Mouse (Mus musculus): ENCODE results near the gene Lhfpl3.

The Lhfpl3 gene

GRCm38 (mm10) chr5:23249896-23250875 lies 504.3 kb downstream of the Lhfpl3 start:
- Histone ChIP-seq H3K27me3 (ENCODE audit: control insufficient read depth, insufficient read depth, low read length, poor library complexity, severe bottlenecking) (no peaks in the 10 kb centered on the region), H3K36me3 (ENCODE audit: control insufficient read depth, insufficient read depth, low read length, poor library complexity, severe bottlenecking) (no peaks in the 10 kb centered on the region)
- no peak for DNase-seq (ENCODE audit: low read depth, low spot score)

- Histone ChIP-seq H3K27me3 (ENCODE audit: control insufficient read depth, insufficient read depth, low read length, poor library complexity, severe bottlenecking) (no peaks in the 10 kb centered on the region), H3K36me3 (ENCODE audit: control insufficient read depth, insufficient read depth, low read length, poor library complexity, severe bottlenecking) (no peaks in the 10 kb centered on the region)
- peak; percentile 76 for DNase-seq (ENCODE audit: low read depth, low spot score)
Measured at GRCm38 (mm10) chr5:23251462-23252224, 505.8 kb downstream of the Lhfpl3 start.

GRCm38 (mm10) chr5:23255816-23256418 lies 510.1 kb downstream of the Lhfpl3 start:
- H3K27me3 ChIP-seq (ENCODE audit: control insufficient read depth, insufficient read depth, low read length, poor library complexity, severe bottlenecking): no peaks in the 10 kb centered on the region
- H3K36me3 ChIP-seq (ENCODE audit: control insufficient read depth, insufficient read depth, low read length, poor library complexity, severe bottlenecking): no peaks in the 10 kb centered on the region
- DNase-seq (ENCODE audit: low read depth, low spot score): peak; percentile 59

GRCm38 (mm10) chr5:23273309-23273708 lies 527.5 kb downstream of the Lhfpl3 start:
- no peak for DNase-seq (ENCODE audit: low read depth, low spot score)
- H3K36me3 ChIP-seq (ENCODE audit: control insufficient read depth, insufficient read depth, low read length, poor library complexity, severe bottlenecking): no peaks in the 10 kb centered on the region
- H3K27me3 ChIP-seq (ENCODE audit: control insufficient read depth, insufficient read depth, low read length, poor library complexity, severe bottlenecking): no peaks in the 10 kb centered on the region

- DNase-seq (ENCODE audit: low read depth, low spot score): no peak
- Histone ChIP-seq H3K27me3 (ENCODE audit: control insufficient read depth, insufficient read depth, low read length, poor library complexity, severe bottlenecking) (no peaks in the 10 kb centered on the region), H3K36me3 (ENCODE audit: control insufficient read depth, insufficient read depth, low read length, poor library complexity, severe bottlenecking) (no peaks in the 10 kb centered on the region)
Measured at GRCm38 (mm10) chr5:23279364-23279763, 533.5 kb downstream of the Lhfpl3 start.

- peak; percentile 64 for DNase-seq (ENCODE audit: low read depth, low spot score)
- H3K36me3 ChIP-seq (ENCODE audit: control insufficient read depth, insufficient read depth, low read length, poor library complexity, severe bottlenecking): no peaks in the 10 kb centered on the region
- no peaks in the 10 kb centered on the region for H3K27me3 ChIP-seq (ENCODE audit: control insufficient read depth, insufficient read depth, low read length, poor library complexity, severe bottlenecking)
Measured at GRCm38 (mm10) chr5:23284884-23285283, 539.0 kb downstream of the Lhfpl3 start.

- H3K27me3 ChIP-seq (ENCODE audit: control insufficient read depth, insufficient read depth, low read length, poor library complexity, severe bottlenecking): no peaks in the 10 kb centered on the region
- H3K36me3 ChIP-seq (ENCODE audit: control insufficient read depth, insufficient read depth, low read length, poor library complexity, severe bottlenecking): no peaks in the 10 kb centered on the region
- no peak for DNase-seq (ENCODE audit: low read depth, low spot score)
Measured at GRCm38 (mm10) chr5:23289149-23289548, 543.3 kb downstream of the Lhfpl3 start.
